Mouse (Mus musculus): ENCODE data around the gene Ypel4.

- no peak for TF ChIP-seq CTCF (IDR thresholded peaks at IDR 0.05; ENCODE audit: control insufficient read depth, insufficient read depth, insufficient replicate concordance, low read depth, low read length)
- TF ChIP-seq POLR2A (IDR thresholded peaks at IDR 0.05; ENCODE audit: control insufficient read depth, low read depth, low read length): no peak
Measured at GRCm38 (mm10) chr2:84783315-84783714, 49.5 kb downstream of the Ypel4 start.

All from testis, adult 2 months (tissue).